Mouse (Mus musculus): Measurements from ENCODE around the gene Tmem158.

DNA sequence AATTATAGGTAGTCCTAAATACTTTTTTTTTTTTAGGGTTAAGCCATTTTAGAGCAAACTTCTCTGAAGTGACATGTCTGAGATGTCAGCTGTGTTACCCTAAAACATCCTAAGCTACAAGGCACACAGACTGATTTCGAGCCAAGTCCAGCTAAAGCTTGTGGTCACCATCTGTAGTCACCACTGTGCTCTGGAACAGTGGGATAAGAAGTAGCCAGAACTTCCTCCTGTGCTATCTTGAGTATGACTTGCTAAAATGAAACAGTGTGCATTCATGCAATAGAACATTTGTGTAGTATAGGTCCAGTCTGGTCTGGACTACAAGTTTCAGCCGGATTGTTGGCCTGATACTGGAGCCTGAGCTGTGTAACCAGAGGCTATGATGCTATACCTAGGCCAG lies 14.8 kb upstream of the Tmem158 start:
- TF ChIP-seq POLR2A (IDR thresholded peaks at IDR 0.05; ENCODE audit: insufficient read depth, low read depth, low read length): no peak
- no peak for TF ChIP-seq CTCF (IDR thresholded peaks at IDR 0.05)
- TF ChIP-seq EP300 (IDR thresholded peaks at IDR 0.05; ENCODE audit: insufficient read depth, low read depth, low read length): no peak

All from heart, adult 2 months (tissue).